ENCODE assay signal across 18 mouse cellular contexts in the genomic region with DNA sequence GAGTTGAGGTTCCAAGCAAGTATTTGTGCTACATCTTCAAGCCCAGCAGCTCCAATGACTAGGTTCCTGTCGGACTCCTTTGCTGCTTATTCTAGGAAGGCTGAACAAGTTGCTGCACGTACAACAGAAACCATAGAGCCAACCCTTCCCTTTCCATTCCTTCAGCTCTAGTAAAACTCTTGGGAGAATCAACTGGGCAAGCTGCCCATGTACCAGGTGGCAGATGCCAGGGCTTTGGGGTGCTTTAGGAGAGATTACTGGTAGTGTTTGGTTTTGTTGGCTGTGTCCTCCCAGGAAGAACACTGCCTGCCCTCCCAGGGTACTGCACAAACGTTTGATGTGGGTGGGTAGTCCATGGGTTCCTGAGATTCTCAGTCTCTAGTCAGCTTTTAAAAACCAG. TPM values are rescaled to one million over a fixed set of nuclear protein-coding genes. Genes with fewer than 3 reads are reported as not detected.
DNase-seq lines count a peak whose midpoint lies in the region; ATAC-seq and TF ChIP-seq lines count a peak whose summit lies in the region.
"Had no signal": no experiment of that assay in that cellular context is flagged by ENCODE, and none has a peak within 500 bp of the region (broad histone marks: within the 10 kb centered on the region; RNA-seq: fewer than 3 reads in every experiment).

No protein-coding gene starts in this region.

- peaks cover 25% of the 10 kb centered on the region for H3K4me1 ChIP-seq in hindbrain, embryonic 13.5 days (replicated peaks)
- H3K4me1 ChIP-seq in hindbrain, embryonic 10.5 days (replicated peaks) = peaks cover 26% of the 10 kb centered on the region
- H3K4me1 ChIP-seq in stomach, embryonic 16.5 days (ENCODE audit: control insufficient read depth, insufficient read depth, low read length) = peaks cover 9% of the 10 kb centered on the region
- no peaks in the 10 kb centered on the region for H3K4me1 ChIP-seq in liver, embryonic 12.5 days

- no peak for DNase-seq in hindbrain, embryonic 10.5 days (ENCODE audit: low spot score)
- DNase-seq in brain, embryonic 14.5 days (ENCODE audit: low read depth) = peak; percentile 39
- DNase-seq in cerebellum, adult 9-10 months = peak; percentile 83
- no peak for DNase-seq in heart, adult 9 months (ENCODE audit: low spot score in 2 of 2)
- DNase-seq: gastrocnemius, adult 2 months; heart, adult 18-20 months; kidney, adult 9 months; lung, adult 18-20 months; lung, postnatal 4 days; right cerebral cortex, postnatal 25 days had no signal

- peaks cover 35% of the 10 kb centered on the region for H3K36me3 ChIP-seq in hindbrain, embryonic 13.5 days
- peaks cover 43% of the 10 kb centered on the region for H3K36me3 ChIP-seq in hindbrain, embryonic 10.5 days
- no peaks in the 10 kb centered on the region for H3K36me3 ChIP-seq in stomach, embryonic 16.5 days (ENCODE audit: control insufficient read depth, insufficient read depth, low read length)
- peaks cover 46% of the 10 kb centered on the region for H3K36me3 ChIP-seq in liver, embryonic 12.5 days

- H3K9me3 ChIP-seq in hindbrain, embryonic 13.5 days = no peaks in the 10 kb centered on the region
- H3K9me3 ChIP-seq in hindbrain, embryonic 10.5 days = no peaks in the 10 kb centered on the region
- no peaks in the 10 kb centered on the region for H3K9me3 ChIP-seq in stomach, embryonic 16.5 days (replicated peaks; ENCODE audit: control insufficient read depth, low read length)
- no peaks in the 10 kb centered on the region for H3K9me3 ChIP-seq in liver, embryonic 12.5 days (replicated peaks)
- H3K9me3 ChIP-seq: heart, embryonic 15.5 days; limb, embryonic 15.5 days; neural tube, embryonic 12.5 days had no signal

- no peak overlapping the region for H3K4me3 ChIP-seq in hindbrain, embryonic 13.5 days
- H3K4me3 ChIP-seq in hindbrain, embryonic 10.5 days = no peak overlapping the region
- no peak overlapping the region for H3K4me3 ChIP-seq in stomach, embryonic 16.5 days (replicated peaks; ENCODE audit: low read length)
- no peak overlapping the region for H3K4me3 ChIP-seq in liver, embryonic 12.5 days
- H3K4me3 ChIP-seq: gastrocnemius, adult 2 months; heart, embryonic 15.5 days; limb, embryonic 15.5 days; neural tube, embryonic 12.5 days had no signal

- no peaks in the 10 kb centered on the region for H3K27me3 ChIP-seq in hindbrain, embryonic 13.5 days
- H3K27me3 ChIP-seq in hindbrain, embryonic 10.5 days (ENCODE audit: insufficient read depth, poor library complexity, severe bottlenecking) = no peaks in the 10 kb centered on the region
- no peaks in the 10 kb centered on the region for H3K27me3 ChIP-seq in stomach, embryonic 16.5 days (ENCODE audit: control insufficient read depth, insufficient read depth, low read length)
- no peaks in the 10 kb centered on the region for H3K27me3 ChIP-seq in liver, embryonic 12.5 days (replicated peaks)
- H3K27me3 ChIP-seq: heart, embryonic 15.5 days; limb, embryonic 15.5 days; neural tube, embryonic 12.5 days had no signal

- no peak for TF ChIP-seq CTCF in brain, embryonic 14.5 days (IDR thresholded peaks at IDR 0.05; ENCODE audit: borderline replicate concordance, extremely low read depth, insufficient read depth, insufficient read length)

- no peak overlapping the region for H3K27ac ChIP-seq in hindbrain, embryonic 13.5 days
- H3K27ac ChIP-seq in hindbrain, embryonic 10.5 days = no peak overlapping the region
- peak overlapping the region; percentile 71 for H3K27ac ChIP-seq in stomach, embryonic 16.5 days (ENCODE audit: low read length)
- no peak overlapping the region for H3K27ac ChIP-seq in liver, embryonic 12.5 days
- H3K27ac ChIP-seq: heart, embryonic 15.5 days; limb, embryonic 15.5 days; neural tube, embryonic 12.5 days had no signal

- H3K4me2 ChIP-seq in hindbrain, embryonic 13.5 days = no peak overlapping the region
- H3K4me2 ChIP-seq in stomach, embryonic 16.5 days (ENCODE audit: low read depth, low read length) = no peak overlapping the region
- no peak overlapping the region for H3K4me2 ChIP-seq in liver, embryonic 12.5 days
- H3K4me2 ChIP-seq: heart, embryonic 15.5 days; limb, embryonic 15.5 days; midbrain, embryonic 11.5 days; neural tube, embryonic 12.5 days had no signal

- H3K9ac ChIP-seq in hindbrain, embryonic 13.5 days = 0 out of 2 replicates have a peak overlapping the region, but pooled peaks have one; percentile 0
- H3K9ac ChIP-seq in stomach, embryonic 16.5 days (ENCODE audit: low read length) = no peak overlapping the region
- H3K9ac ChIP-seq in liver, embryonic 12.5 days = no peak overlapping the region
- H3K9ac ChIP-seq: heart, embryonic 15.5 days; limb, embryonic 15.5 days; neural tube, embryonic 12.5 days had no signal

- 60% methylated on average over 3 of the region's 3 CpGs for WGBS in hindbrain, embryonic 13.5 days
- 63% methylated on average over 3 of the region's 3 CpGs for WGBS in hindbrain, embryonic 10.5 days
- WGBS in stomach, embryonic 16.5 days = 46% methylated on average over 3 of the region's 3 CpGs
- WGBS in liver, embryonic 12.5 days (ENCODE audit: insufficient replicate concordance) = 59% methylated on average over 3 of the region's 3 CpGs

- TF ChIP-seq POLR2A in brain, embryonic 14.5 days (IDR thresholded peaks at IDR 0.05; ENCODE audit: borderline replicate concordance, extremely low read depth, insufficient read depth, insufficient read length, poor library complexity, severe bottlenecking) = no peak

- no peak for ATAC-seq in hindbrain, embryonic 13.5 days (ENCODE audit: low FRiP score)
- ATAC-seq in stomach, embryonic 16.5 days (ENCODE audit: insufficient read depth, low FRiP score) = no peak
- ATAC-seq in liver, embryonic 12.5 days = no peak

RNA-seq across cellular contexts. Expression of gene Glod4, which starts 8.5 kb away (rescaled TPM):
- polyA plus RNA-seq in hindbrain, embryonic 13.5 days (2015; fragmentation: Nextera tagmentation; extraction: Ambion mirVana) = 121 and 124 TPM in 2 replicates
- polyA plus RNA-seq in hindbrain, embryonic 10.5 days (2016; fragmentation: Nextera tagmentation; extraction: Ambion mirVana) = 126 and 130 TPM in 2 replicates
- polyA plus RNA-seq in brain, embryonic 14.5 days (2012; rRNA removed) = 31.5 and 41.0 TPM in 2 replicates
- polyA plus RNA-seq in stomach, embryonic 16.5 days (2015; fragmentation: Nextera tagmentation; extraction: Ambion mirVana) = 116 and 126 TPM in 2 replicates
- 79.7 and 81.5 TPM in 2 replicates for polyA plus RNA-seq in liver, embryonic 12.5 days (2016; fragmentation: Nextera tagmentation; extraction: Ambion mirVana)

RNA-seq across cellular contexts. Expression of gene Mrm3, which starts 8.5 kb away (rescaled TPM):
- 20.0 and 20.4 TPM in 2 replicates for polyA plus RNA-seq in hindbrain, embryonic 13.5 days (2015; fragmentation: Nextera tagmentation; extraction: Ambion mirVana)
- polyA plus RNA-seq in hindbrain, embryonic 10.5 days (2016; fragmentation: Nextera tagmentation; extraction: Ambion mirVana) = 21.5 and 24.7 TPM in 2 replicates
- 11.6 and 12.9 TPM in 2 replicates for polyA plus RNA-seq in brain, embryonic 14.5 days (2012; rRNA removed)
- 22.3 and 24.2 TPM in 2 replicates for polyA plus RNA-seq in stomach, embryonic 16.5 days (2015; fragmentation: Nextera tagmentation; extraction: Ambion mirVana)
- 23.5 and 25.1 TPM in 2 replicates for polyA plus RNA-seq in liver, embryonic 12.5 days (2016; fragmentation: Nextera tagmentation; extraction: Ambion mirVana)

RNA-seq across cellular contexts. Expression of gene Gemin4, which starts 34.6 kb away (rescaled TPM):
- 12.6 and 15.6 TPM in 2 replicates for polyA plus RNA-seq in hindbrain, embryonic 13.5 days (2015; fragmentation: Nextera tagmentation; extraction: Ambion mirVana)
- polyA plus RNA-seq in hindbrain, embryonic 10.5 days (2016; fragmentation: Nextera tagmentation; extraction: Ambion mirVana) = 45.4 and 49.9 TPM in 2 replicates
- 12.0 and 12.5 TPM in 2 replicates for polyA plus RNA-seq in brain, embryonic 14.5 days (2012; rRNA removed)
- 30.1 and 35.2 TPM in 2 replicates for polyA plus RNA-seq in stomach, embryonic 16.5 days (2015; fragmentation: Nextera tagmentation; extraction: Ambion mirVana)
- polyA plus RNA-seq in liver, embryonic 12.5 days (2016; fragmentation: Nextera tagmentation; extraction: Ambion mirVana) = 32.3 and 33.0 TPM in 2 replicates

RNA-seq across cellular contexts. Expression of gene Dbil5, which starts 34.6 kb away (rescaled TPM):
- 0.62 and 1.4 TPM in 2 replicates for polyA plus RNA-seq in hindbrain, embryonic 13.5 days (2015; fragmentation: Nextera tagmentation; extraction: Ambion mirVana)
- 0.48 and 0.51 TPM in 2 replicates for polyA plus RNA-seq in hindbrain, embryonic 10.5 days (2016; fragmentation: Nextera tagmentation; extraction: Ambion mirVana)
- polyA plus RNA-seq in brain, embryonic 14.5 days (2012; rRNA removed) = 0.24 and 0.75 TPM in 2 replicates
- polyA plus RNA-seq in stomach, embryonic 16.5 days (2015; fragmentation: Nextera tagmentation; extraction: Ambion mirVana) = 2.3 and 4.5 TPM in 2 replicates
- polyA plus RNA-seq in liver, embryonic 12.5 days (2016; fragmentation: Nextera tagmentation; extraction: Ambion mirVana) = 0.25 and 0.52 TPM in 2 replicates
- polyA plus RNA-seq: forebrain, embryonic 16.5 days had no signal

Comparison
In these comparisons a context has a peak if more than half of its experiments do, and no peak if none do; other contexts are left out.
1. DNase-seq: peak in brain, embryonic 14.5 days (single experiment) and cerebellum, adult 9-10 months (single experiment); none in hindbrain, embryonic 10.5 days (single experiment) and heart, adult 9 months (0 of 2).